Mouse (Mus musculus) liver, embryonic 12.5 days (tissue): ENCODE data around the gene Glra3. TPM values are rescaled to one million over a fixed set of nuclear protein-coding genes. Genes with fewer than 3 reads are reported as not detected.

Experiments used
- ATAC-seq: fragments of 200-750 bp; cut with Nextera tagmentation; 2 replicates; pipeline ENCODE4 v1.8.0; 2017; ENCODE audit warnings: moderate number of reproducible peaks, mild to moderate bottlenecking, moderate library complexity
- H3K27ac ChIP-seq: fragments of 300-500 bp; sonication (generic); 2 replicates; pipeline ENCODE4 v1.5.1; 2016; ENCODE audit warnings: mild to moderate bottlenecking
- H3K27me3 ChIP-seq: fragments of 300-500 bp; sonication (generic); replicated peaks from 2 replicates; pipeline ENCODE4 v1.6.1; 2016; ENCODE audit warnings: mild to moderate bottlenecking, moderate library complexity
- H3K36me3 ChIP-seq: fragments of 300-500 bp; sonication (generic); 2 replicates; pipeline ENCODE4 v1.6.1; 2016; ENCODE audit warnings: mild to moderate bottlenecking, moderate library complexity
- H3K4me1 ChIP-seq: fragments of 300-500 bp; sonication (generic); 2 replicates; pipeline ENCODE4 v1.6.1; 2016
- H3K4me2 ChIP-seq: fragments of 300-500 bp; sonication (generic); 2 replicates; pipeline ENCODE4 v1.6.1; 2016; ENCODE audit warnings: mild to moderate bottlenecking, moderate library complexity
- H3K4me3 ChIP-seq: fragments of 300-500 bp; sonication (generic); 2 replicates; pipeline ENCODE4 v1.5.1; 2016; ENCODE audit warnings: mild to moderate bottlenecking, moderate library complexity
- H3K9ac ChIP-seq: fragments of 300-500 bp; sonication (generic); 2 replicates; pipeline ENCODE4 v1.6.1; 2016; ENCODE audit warnings: mild to moderate bottlenecking, moderate library complexity
- H3K9me3 ChIP-seq: fragments of 300-500 bp; sonication (generic); replicated peaks from 2 replicates; pipeline ENCODE4 v1.6.1; 2016; ENCODE audit warnings: mild to moderate bottlenecking, moderate library complexity
- WGBS: fragments of 180-500 bp; shearing (Covaris S2); methylation state at CpG from one replicate; pipeline ENCODE4 v1.1.7; 2016; ENCODE audit not compliant: insufficient replicate concordance; 5-methylcytosine and 5-hydroxymethylcytosine counted together
- polyA plus RNA-seq: library from polyadenylated mRNA; unstranded; fragments of >200 nt; fragmentation: Nextera tagmentation; extraction: Ambion mirVana; gene quantifications from 2 replicates; pipeline ENCODE4 v1.2.1, GENCODE M21; 2016

Glra3 gene
- not detected in 2 replicates for polyA plus RNA-seq

DNA sequence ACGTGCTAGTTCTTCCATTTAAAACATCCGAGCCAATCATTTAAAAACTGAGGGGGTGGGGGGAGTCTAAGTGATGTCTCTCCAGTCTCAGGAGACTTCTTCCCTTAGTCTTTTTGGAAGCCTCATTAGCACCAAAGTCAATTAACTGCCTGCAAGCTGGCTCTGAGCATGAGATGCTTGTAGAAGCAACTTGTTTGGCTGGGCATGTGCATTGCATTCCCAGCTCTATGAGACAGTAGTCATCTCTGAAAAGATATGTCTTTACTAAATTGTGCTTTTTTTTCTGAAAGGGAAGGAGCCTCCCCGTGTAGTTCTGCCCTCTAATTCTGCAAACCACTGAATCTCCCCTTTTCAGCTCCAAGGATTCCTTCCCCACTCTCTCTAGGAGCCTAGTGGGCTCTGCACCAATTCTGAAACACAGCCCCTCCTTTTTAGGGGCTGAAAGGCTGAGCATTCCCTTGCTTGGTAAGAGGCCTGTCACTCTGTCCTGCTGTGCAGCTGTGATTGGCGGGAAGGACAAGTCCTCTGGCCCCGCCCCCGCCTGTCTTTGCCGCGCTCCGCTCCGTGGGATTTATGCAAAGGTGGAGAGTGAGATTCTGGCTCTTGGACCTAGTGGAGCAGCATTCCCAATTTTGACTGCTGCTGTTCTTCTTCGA lies at the start of gene Glra3:
Gene Glra3, plus strand, starts transcription at position 591 of the 656 bp plus-strand sequence.
- Histone ChIP-seq H3K9me3 (no peaks in the 10 kb centered on the region), H3K4me1 (no peaks in the 10 kb centered on the region), H3K9ac (no peak within 1 kb of the TSS), H3K4me3 (no peak within 1 kb of the TSS), H3K27me3 (no peaks in the 10 kb centered on the region), H3K36me3 (no peaks in the 10 kb centered on the region), H3K4me2 (no peak within 1 kb of the TSS), H3K27ac (no peak within 1 kb of the TSS)
- WGBS = 13% methylated on average over 11 of the region's 11 CpGs
- no peak for ATAC-seq

DNA sequence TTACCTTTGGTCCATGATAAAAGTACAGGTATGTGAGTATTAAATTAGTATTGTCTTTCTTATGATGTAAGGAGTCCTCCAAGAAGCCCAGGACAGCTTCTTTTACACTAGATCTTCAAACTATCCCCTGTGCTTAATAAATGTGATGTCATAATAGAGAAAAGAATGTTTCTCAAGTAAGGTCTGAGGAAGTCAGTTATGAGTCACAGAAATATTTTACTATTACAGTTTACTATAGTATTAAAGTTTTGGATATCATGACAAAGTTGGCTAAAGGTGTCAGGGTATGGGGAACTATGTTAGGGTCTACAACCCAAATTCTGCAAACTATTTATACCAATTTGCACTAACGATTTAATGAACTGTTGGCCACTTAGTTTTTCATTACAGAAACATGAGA lies 33.4 kb upstream of the Glra3 start, which contains the start of gene Adam29:
Gene Adam29, minus strand, starts transcription at position 101 of the 400 bp plus-strand sequence.
- Histone ChIP-seq H3K36me3 (no peaks in the 10 kb centered on the region), H3K4me3 (no peak within 1 kb of the TSS), H3K9ac (no peak within 1 kb of the TSS), H3K27ac (no peak within 1 kb of the TSS), H3K4me1 (no peaks in the 10 kb centered on the region), H3K9me3 (no peaks in the 10 kb centered on the region), H3K4me2 (no peak within 1 kb of the TSS), H3K27me3 (no peaks in the 10 kb centered on the region)
- WGBS = 63% methylated on average over 1 of the region's 1 CpGs
- no peak for ATAC-seq

DNA sequence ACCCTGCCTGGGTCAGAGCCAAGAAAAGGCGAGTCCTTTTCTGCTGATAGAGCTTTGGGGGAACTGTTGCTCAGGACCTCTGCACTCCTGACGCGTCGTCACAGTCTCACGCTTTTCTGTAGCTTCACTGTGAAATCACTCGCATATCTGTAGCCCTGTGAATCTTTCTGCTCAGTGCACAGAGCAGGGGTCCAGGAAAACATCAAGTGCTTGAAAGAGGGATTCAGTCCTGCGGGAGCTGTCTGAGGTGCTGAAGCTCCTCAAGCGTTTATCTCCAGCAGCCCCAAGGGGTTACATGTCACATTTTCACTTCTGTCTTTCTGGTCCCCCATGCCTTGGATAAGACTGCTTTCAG lies 243 bp downstream of the Glra3 start:
- H3K4me1 ChIP-seq = no peaks in the 10 kb centered on the region
- H3K9me3 ChIP-seq = no peaks in the 10 kb centered on the region
- ATAC-seq = no peak
- H3K9ac ChIP-seq = no peak overlapping the region
- no peaks in the 10 kb centered on the region for H3K36me3 ChIP-seq
- H3K4me2 ChIP-seq = no peak overlapping the region
- no peak overlapping the region for H3K27ac ChIP-seq
- no peaks in the 10 kb centered on the region for H3K27me3 ChIP-seq
- H3K4me3 ChIP-seq = no peak overlapping the region
- 4% methylated on average over 8 of the region's 8 CpGs for WGBS

DNA sequence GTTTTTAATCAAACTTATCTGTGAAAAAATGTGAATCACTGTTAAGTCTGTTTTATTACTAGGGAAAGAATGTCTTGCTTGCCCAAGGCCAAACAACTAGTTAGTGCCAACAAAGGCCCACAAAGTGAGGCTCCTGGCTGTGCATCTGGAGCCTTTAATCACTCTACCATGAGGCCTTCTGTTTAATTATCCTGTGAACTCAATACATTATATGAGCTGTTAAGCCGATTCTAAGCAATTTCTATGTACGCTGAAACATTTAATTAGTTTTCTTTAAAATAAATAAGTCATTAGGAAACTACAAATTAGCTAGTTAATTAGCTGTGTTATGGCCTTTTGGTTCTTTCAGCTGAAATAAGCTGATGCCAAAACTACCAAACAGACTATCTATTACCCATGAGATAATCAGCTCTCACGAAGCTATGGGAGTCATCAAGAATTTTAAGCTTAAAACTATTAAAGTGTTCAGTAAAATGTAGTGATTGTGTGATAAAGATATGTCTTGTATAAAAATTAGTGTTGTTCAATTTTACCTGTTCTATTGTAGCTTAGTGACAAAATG lies 24.6 kb downstream of the Glra3 start:
- Histone ChIP-seq H3K27ac (no peak overlapping the region), H3K36me3 (no peaks in the 10 kb centered on the region), H3K27me3 (no peaks in the 10 kb centered on the region), H3K4me1 (no peaks in the 10 kb centered on the region), H3K9me3 (no peaks in the 10 kb centered on the region), H3K9ac (no peak overlapping the region), H3K4me3 (no peak overlapping the region), H3K4me2 (no peak overlapping the region)
- WGBS = 70% methylated on average over 3 of the region's 3 CpGs
- no peak for ATAC-seq

DNA sequence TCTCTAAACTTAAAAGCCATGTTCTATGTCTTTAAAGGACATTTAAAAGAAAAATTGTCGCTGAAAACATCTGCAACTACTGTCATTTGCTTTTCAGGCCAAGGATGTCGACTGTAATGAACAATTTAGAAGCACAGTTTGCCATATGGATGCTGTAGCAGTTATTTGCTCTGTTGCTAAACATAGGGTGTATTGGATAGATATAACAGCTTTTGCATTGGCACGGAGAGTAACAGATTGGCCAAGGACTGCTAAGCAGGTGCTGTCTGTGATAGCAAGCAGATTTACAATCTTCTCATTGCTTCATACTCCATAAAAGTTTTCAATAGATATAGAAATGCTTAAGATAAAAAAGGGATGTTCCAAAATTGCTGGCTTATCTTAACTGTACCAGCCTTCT lies 57.6 kb downstream of the Glra3 start:
- Histone ChIP-seq H3K36me3 (no peaks in the 10 kb centered on the region), H3K9me3 (no peaks in the 10 kb centered on the region), H3K9ac (no peak overlapping the region), H3K27me3 (no peaks in the 10 kb centered on the region), H3K4me3 (no peak overlapping the region), H3K27ac (no peak overlapping the region), H3K4me2 (no peak overlapping the region), H3K4me1 (no peaks in the 10 kb centered on the region)
- no peak for ATAC-seq
- 51% methylated on average over 3 of the region's 3 CpGs for WGBS

DNA sequence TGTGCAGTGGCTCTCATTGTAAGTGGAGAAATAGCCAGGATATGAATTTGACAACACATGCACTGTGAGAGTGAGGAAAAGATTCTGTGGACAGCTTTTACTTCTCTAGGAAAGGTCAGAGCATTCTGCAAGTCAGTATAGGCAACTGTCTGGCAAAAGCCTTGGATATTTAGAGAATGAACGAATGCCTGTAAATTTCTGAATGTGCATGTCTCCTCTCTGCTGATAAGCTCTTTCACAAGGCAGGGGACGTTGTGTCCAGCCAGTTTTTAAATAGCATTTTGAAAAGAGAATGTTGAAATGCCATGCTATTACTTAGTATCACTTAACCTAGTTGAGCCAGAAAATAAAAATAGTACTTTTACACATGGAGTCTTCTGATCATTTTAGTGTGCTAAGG lies 114.1 kb downstream of the Glra3 start:
- 59% methylated on average over 2 of the region's 2 CpGs for WGBS
- H3K27me3 ChIP-seq = no peaks in the 10 kb centered on the region
- no peak for ATAC-seq

DNA sequence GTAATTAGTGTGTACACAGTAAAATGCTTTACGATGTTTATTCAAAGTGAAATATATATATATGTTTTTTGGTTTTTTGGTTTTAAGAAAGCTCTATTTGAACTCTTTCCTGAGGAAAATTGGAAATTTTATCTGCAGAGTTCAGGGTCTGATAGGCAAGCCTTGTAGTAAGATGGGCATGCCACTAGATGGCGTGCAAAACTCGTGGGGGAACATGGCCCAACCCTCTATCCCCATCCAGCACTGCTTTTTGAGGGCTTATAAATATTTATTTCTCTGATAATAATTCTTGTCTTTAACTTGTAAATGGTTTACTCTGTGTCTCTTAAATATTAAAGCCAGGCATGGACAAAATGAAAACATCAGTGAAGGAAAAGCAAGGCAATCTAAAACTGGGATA lies 122.8 kb downstream of the Glra3 start:
- ATAC-seq = no peak

More for the DNA sequence above, 114.1 kb downstream of the Glra3 start:
- H3K27ac ChIP-seq = no peak overlapping the region
- no peaks in the 10 kb centered on the region for H3K4me1 ChIP-seq
- H3K36me3 ChIP-seq = no peaks in the 10 kb centered on the region
- no peak overlapping the region for H3K4me3 ChIP-seq
- H3K9me3 ChIP-seq = no peaks in the 10 kb centered on the region
- no peak overlapping the region for H3K9ac ChIP-seq
- no peak overlapping the region for H3K4me2 ChIP-seq

DNA sequence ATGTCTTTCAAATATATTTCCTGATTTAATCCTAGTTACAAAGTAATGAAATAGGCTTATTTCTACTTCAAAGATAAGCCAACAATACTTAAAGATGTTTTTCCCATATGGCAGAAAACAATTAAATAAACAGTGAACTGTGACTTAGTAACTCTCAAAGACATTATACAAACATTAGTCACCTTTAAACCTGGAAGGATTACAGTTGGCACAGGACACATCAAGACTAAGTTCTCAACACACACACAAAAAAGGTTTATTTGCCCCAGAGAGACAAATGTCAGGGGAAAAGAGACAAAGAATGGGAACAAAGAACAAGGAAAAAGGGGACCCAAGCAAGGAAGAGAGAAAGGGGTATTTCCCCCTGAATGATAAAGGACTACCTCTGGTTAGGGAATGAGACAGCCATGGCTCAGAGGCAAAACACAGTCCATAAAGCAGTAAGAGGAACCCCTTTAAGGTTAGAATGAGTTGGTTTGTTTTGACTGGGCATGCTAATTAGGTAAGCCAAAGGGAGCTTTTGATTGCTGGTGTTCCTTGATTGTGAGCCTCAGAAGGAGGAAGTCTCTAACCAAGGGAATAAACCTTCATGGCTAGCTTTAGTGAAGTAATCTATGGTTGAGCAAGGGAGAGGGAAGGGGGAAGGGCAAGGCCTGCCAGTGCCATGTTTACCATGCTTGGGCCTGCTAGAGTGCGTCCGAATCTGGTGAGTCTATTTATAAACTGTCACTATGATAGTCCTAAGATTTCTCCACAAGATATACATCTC lies 130.4 kb downstream of the Glra3 start:
- H3K27me3 ChIP-seq = no peaks in the 10 kb centered on the region
- no peak for ATAC-seq
- no peak overlapping the region for H3K4me2 ChIP-seq
- H3K27ac ChIP-seq = no peak overlapping the region
- no peak overlapping the region for H3K9ac ChIP-seq
- no peaks in the 10 kb centered on the region for H3K4me1 ChIP-seq
- H3K36me3 ChIP-seq = no peaks in the 10 kb centered on the region
- H3K4me3 ChIP-seq = no peak overlapping the region
- WGBS = 42% methylated on average over 2 of the region's 2 CpGs
- H3K9me3 ChIP-seq = no peaks in the 10 kb centered on the region

More for the DNA sequence above, 122.8 kb downstream of the Glra3 start:
- no peak overlapping the region for H3K4me3 ChIP-seq
- no peak overlapping the region for H3K27ac ChIP-seq
- no peaks in the 10 kb centered on the region for H3K36me3 ChIP-seq
- WGBS = 14% methylated on average over 3 of the region's 3 CpGs
- H3K9ac ChIP-seq = no peak overlapping the region
- H3K4me1 ChIP-seq = no peaks in the 10 kb centered on the region
- H3K4me2 ChIP-seq = no peak overlapping the region
- no peaks in the 10 kb centered on the region for H3K9me3 ChIP-seq
- no peaks in the 10 kb centered on the region for H3K27me3 ChIP-seq

DNA sequence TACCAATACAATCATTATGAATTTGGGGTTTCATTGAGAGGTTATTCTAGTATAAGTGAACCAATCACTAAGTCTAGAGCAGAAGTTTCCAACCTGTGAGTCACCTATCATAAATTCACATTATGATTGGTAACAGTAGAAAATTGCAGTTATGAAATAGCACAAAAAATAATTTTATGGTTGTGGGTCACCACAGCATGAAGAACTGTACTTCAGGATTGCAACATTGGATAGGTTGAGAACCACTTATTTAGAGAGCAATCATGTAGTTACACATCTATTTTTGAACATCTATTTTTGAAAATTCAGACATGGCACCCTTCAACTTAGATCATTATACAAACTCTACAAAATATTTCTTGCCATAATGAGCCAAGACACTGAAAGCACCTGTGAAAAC lies 143.4 kb downstream of the Glra3 start:
- H3K4me1 ChIP-seq = no peaks in the 10 kb centered on the region
- no peak overlapping the region for H3K4me2 ChIP-seq
- ATAC-seq = no peak
- H3K36me3 ChIP-seq = no peaks in the 10 kb centered on the region
- no peak overlapping the region for H3K4me3 ChIP-seq
- no peaks in the 10 kb centered on the region for H3K27me3 ChIP-seq
- no peak overlapping the region for H3K27ac ChIP-seq
- H3K9ac ChIP-seq = no peak overlapping the region
- no peaks in the 10 kb centered on the region for H3K9me3 ChIP-seq

DNA sequence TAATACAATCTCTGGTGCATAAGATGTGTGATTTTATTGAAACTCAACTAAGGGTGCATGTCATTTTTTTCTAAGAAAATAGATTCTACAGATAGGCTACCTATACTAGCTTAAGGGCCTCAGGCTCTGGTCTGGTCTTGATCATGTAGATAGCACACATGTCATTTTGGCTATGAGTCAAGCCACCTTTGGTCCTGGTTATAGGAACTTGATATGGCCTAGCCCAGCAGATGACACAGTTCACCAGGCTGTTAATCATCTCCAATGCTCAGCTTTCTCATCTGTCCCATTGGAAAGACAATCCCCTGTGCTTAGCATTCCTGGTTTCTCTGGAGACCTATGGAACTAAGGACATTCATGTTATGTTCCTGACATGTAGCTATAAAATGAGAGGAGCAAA lies 154.1 kb downstream of the Glra3 start:
- Histone ChIP-seq H3K9ac (no peak overlapping the region), H3K9me3 (no peaks in the 10 kb centered on the region), H3K27ac (no peak overlapping the region), H3K36me3 (no peaks in the 10 kb centered on the region), H3K27me3 (no peaks in the 10 kb centered on the region), H3K4me3 (no peak overlapping the region), H3K4me1 (no peaks in the 10 kb centered on the region), H3K4me2 (no peak overlapping the region)
- ATAC-seq = no peak

DNA sequence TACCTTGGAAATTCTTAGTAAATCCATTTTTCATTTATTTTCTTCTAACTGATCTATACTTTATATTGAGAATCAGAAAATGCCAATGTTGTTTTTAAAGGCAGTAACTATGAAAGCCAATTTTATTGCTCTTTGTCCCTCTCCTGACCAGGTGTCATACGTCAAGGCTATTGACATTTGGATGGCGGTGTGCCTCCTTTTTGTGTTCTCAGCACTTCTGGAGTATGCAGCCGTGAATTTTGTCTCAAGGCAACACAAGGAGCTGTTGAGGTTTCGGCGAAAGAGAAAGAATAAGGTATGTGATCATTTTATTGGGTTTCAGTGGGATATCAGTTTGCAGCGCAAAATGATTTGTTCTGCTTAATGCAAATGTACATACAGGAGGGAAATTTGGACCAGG lies 170.0 kb downstream of the Glra3 start:
- Histone ChIP-seq H3K9ac (no peak overlapping the region), H3K27me3 (no peaks in the 10 kb centered on the region), H3K4me3 (no peak overlapping the region), H3K27ac (no peak overlapping the region), H3K4me1 (no peaks in the 10 kb centered on the region), H3K9me3 (no peaks in the 10 kb centered on the region), H3K36me3 (no peaks in the 10 kb centered on the region), H3K4me2 (no peak overlapping the region)
- ATAC-seq = no peak
- WGBS = 75% methylated on average over 6 of the region's 6 CpGs

DNA sequence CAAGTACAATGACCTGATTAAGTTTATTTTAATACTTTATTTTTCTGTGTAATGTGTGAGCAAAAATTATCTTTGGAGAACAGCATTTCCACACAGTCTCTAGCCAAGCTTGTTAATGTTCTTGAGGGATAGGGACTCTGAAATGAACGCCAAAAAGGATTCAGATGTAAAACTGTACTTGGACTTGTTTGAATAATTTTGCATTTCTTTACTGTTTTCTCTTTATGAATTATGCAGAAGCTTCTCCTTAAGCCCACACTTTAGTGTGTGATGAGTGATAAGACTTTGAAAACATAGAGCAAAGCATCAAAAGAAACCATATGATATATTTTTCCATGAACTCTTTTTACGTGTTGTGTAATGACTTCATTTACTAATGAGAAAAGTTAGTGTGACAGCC lies 189.1 kb downstream of the Glra3 start:
- H3K27me3 ChIP-seq = no peaks in the 10 kb centered on the region
- H3K4me2 ChIP-seq = no peak overlapping the region
- 64% methylated on average over 2 of the region's 2 CpGs for WGBS
- no peak overlapping the region for H3K4me3 ChIP-seq
- H3K27ac ChIP-seq = no peak overlapping the region
- H3K9me3 ChIP-seq = no peaks in the 10 kb centered on the region
- no peaks in the 10 kb centered on the region for H3K36me3 ChIP-seq
- no peaks in the 10 kb centered on the region for H3K4me1 ChIP-seq
- no peak overlapping the region for H3K9ac ChIP-seq
- ATAC-seq = no peak
